Mouse (Mus musculus) heart, embryonic 11.5 days (tissue): ENCODE data around the gene Samm50. TPM values are rescaled to one million over a fixed set of nuclear protein-coding genes. Genes with fewer than 3 reads are reported as not detected.

Source experiments
- ATAC-seq: fragments of 200-750 bp; cut with Nextera tagmentation; replicated peaks from 2 replicates; pipeline ENCODE4 v1.8.0; 2017; ENCODE audit warnings: moderate library complexity; ENCODE audit not compliant: insufficient number of reproducible peaks, low FRiP score, low TSS enrichment
- H3K27ac ChIP-seq: fragments of 300-500 bp; sonication (generic); 2 replicates; pipeline ENCODE4 v1.5.1; 2014; ENCODE audit warnings: mild to moderate bottlenecking, low read depth, low read length
- H3K27me3 ChIP-seq: fragments of 300-500 bp; sonication (generic); 2 replicates; pipeline ENCODE4 v1.6.1; 2014; ENCODE audit warnings: mild to moderate bottlenecking, low read length, mixed read lengths; ENCODE audit not compliant: control insufficient read depth, insufficient read depth
- H3K36me3 ChIP-seq: fragments of 300-500 bp; sonication (generic); 2 replicates; pipeline ENCODE4 v1.6.1; 2014; ENCODE audit warnings: mild to moderate bottlenecking, low read length, moderate library complexity, mixed read lengths; ENCODE audit not compliant: control insufficient read depth, insufficient read depth
- H3K4me1 ChIP-seq: fragments of 300-500 bp; sonication (generic); 2 replicates; pipeline ENCODE4 v1.6.1; 2014; ENCODE audit warnings: low read length; ENCODE audit not compliant: control insufficient read depth, insufficient read depth
- H3K4me2 ChIP-seq: fragments of 300-500 bp; sonication (generic); 2 replicates; pipeline ENCODE4 v1.6.1; 2014; ENCODE audit warnings: mild to moderate bottlenecking, moderate library complexity
- H3K4me3 ChIP-seq: fragments of 300-500 bp; sonication (generic); 2 replicates; pipeline ENCODE4 v1.5.1; 2014; ENCODE audit warnings: low read depth, low read length
- H3K9ac ChIP-seq: fragments of 300-500 bp; sonication (generic); 2 replicates; pipeline ENCODE4 v1.6.1; 2014; ENCODE audit warnings: mild to moderate bottlenecking, low read depth, low read length, moderate library complexity
- H3K9me3 ChIP-seq: fragments of 300-500 bp; sonication (generic); replicated peaks from 2 replicates; pipeline ENCODE4 v1.6.1; 2016; ENCODE audit warnings: low read length; ENCODE audit not compliant: control insufficient read depth
- WGBS: fragments of 180-500 bp; shearing (Covaris S2); extraction: QIAGEN DNeasy Blood & Tissue Kit; methylation state at CpG from one replicate; pipeline ENCODE4 v1.1.7; 2014; ENCODE audit not compliant: insufficient replicate concordance; 5-methylcytosine and 5-hydroxymethylcytosine counted together
- polyA plus RNA-seq: library from polyadenylated mRNA; unstranded; fragments of >200 nt; fragmentation: Nextera tagmentation; extraction: Ambion mirVana; gene quantifications from 2 replicates; pipeline ENCODE4 v1.2.1, GENCODE M21; 2014

The Samm50 gene
- polyA plus RNA-seq, 1 experiment from 2014 or later = 75.9 TPM

GRCm38 (mm10) chr15:84235646-84236045, 43.6 kb downstream of the Samm50 start:
- Histone ChIP-seq H3K4me1 (peaks cover 29% of the 10 kb centered on the region), H3K27ac (peak overlapping the region; percentile 41; the same call in 1 of the 2 replicates), H3K27me3 (no peaks in the 10 kb centered on the region), H3K36me3 (no peaks in the 10 kb centered on the region), H3K4me2 (no peak overlapping the region; the same call in 1 of the 2 replicates), H3K9me3 (no peaks in the 10 kb centered on the region), H3K9ac (no peak overlapping the region), H3K4me3 (no peak overlapping the region)
- ATAC-seq = 0 out of 2 replicates have a peak, but pooled peaks have one; percentile 5
- whole genome bisulfite sequencing = 60% methylated on average over 7 of the region's 7 CpGs

- Histone ChIP-seq H3K4me3 (no peak overlapping the region), H3K4me1 (peaks cover 19% of the 10 kb centered on the region), H3K27me3 (no peaks in the 10 kb centered on the region), H3K9ac (no peak overlapping the region), H3K36me3 (no peaks in the 10 kb centered on the region), H3K4me2 (peak overlapping the region; percentile 39), H3K27ac (no peak overlapping the region), H3K9me3 (no peaks in the 10 kb centered on the region)
- WGBS = 44% methylated on average over 15 of the region's 15 CpGs
- ATAC-seq = no peak
Observed at GRCm38 (mm10) chr15:84238552-84238951, 46.5 kb downstream of the Samm50 start.

- H3K4me3 ChIP-seq = no peak overlapping the region
- no peak overlapping the region for H3K27ac ChIP-seq
- WGBS = 12% methylated on average over 16 of the region's 16 CpGs
- no peaks in the 10 kb centered on the region for H3K36me3 ChIP-seq
- no peak overlapping the region for H3K9ac ChIP-seq
- H3K27me3 ChIP-seq = no peaks in the 10 kb centered on the region
- peak overlapping the region; percentile 39 for H3K4me2 ChIP-seq
- H3K4me1 ChIP-seq = peaks cover 19% of the 10 kb centered on the region
- ATAC-seq = no peak
- no peaks in the 10 kb centered on the region for H3K9me3 ChIP-seq
Observed at GRCm38 (mm10) chr15:84238991-84239401, 47.0 kb downstream of the Samm50 start.

- Histone ChIP-seq H3K4me3 (no peak overlapping the region), H3K9ac (no peak overlapping the region), H3K27ac (no peak overlapping the region), H3K36me3 (no peaks in the 10 kb centered on the region), H3K9me3 (no peaks in the 10 kb centered on the region), H3K4me1 (peaks cover 16% of the 10 kb centered on the region), H3K27me3 (no peaks in the 10 kb centered on the region), H3K4me2 (no peak overlapping the region)
- no peak for ATAC-seq
- WGBS = 43% methylated on average over 7 of the region's 7 CpGs
Observed at GRCm38 (mm10) chr15:84241520-84241919, 49.5 kb downstream of the Samm50 start.

- no peaks in the 10 kb centered on the region for H3K27me3 ChIP-seq
- no peak overlapping the region for H3K4me2 ChIP-seq
- 0 out of 2 replicates have a peak, but pooled peaks cover 2% of the 10 kb centered on the region for H3K36me3 ChIP-seq
- no peak overlapping the region for H3K4me3 ChIP-seq
- peaks cover 8% of the 10 kb centered on the region for H3K4me1 ChIP-seq
- peaks cover 5% of the 10 kb centered on the region; the same call in 1 of the 2 replicates for H3K9me3 ChIP-seq
- peak overlapping the region; percentile 41; the same call in 1 of the 2 replicates for H3K27ac ChIP-seq
- 0 out of 2 replicates have a peak overlapping the region, but pooled peaks have one; percentile 1 for H3K9ac ChIP-seq
- no peak for ATAC-seq
- WGBS = 85% methylated on average over 7 of the region's 7 CpGs
Observed at GRCm38 (mm10) chr15:84245104-84245503, 53.1 kb downstream of the Samm50 start.

- H3K4me3 ChIP-seq = no peak overlapping the region
- ATAC-seq = no peak
- H3K4me1 ChIP-seq = peaks cover 10% of the 10 kb centered on the region
- peaks cover 5% of the 10 kb centered on the region; the same call in 1 of the 2 replicates for H3K9me3 ChIP-seq
- 91% methylated on average over 6 of the region's 6 CpGs for WGBS
- H3K9ac ChIP-seq = no peak overlapping the region
- no peaks in the 10 kb centered on the region for H3K27me3 ChIP-seq
- 0 out of 2 replicates have a peak, but pooled peaks cover 2% of the 10 kb centered on the region for H3K36me3 ChIP-seq
- H3K4me2 ChIP-seq = no peak overlapping the region
- no peak overlapping the region for H3K27ac ChIP-seq
Observed at GRCm38 (mm10) chr15:84246195-84246594, 54.2 kb downstream of the Samm50 start.

GRCm38 (mm10) chr15:84247309-84247708, 55.3 kb downstream of the Samm50 start:
- Histone ChIP-seq H3K27ac (no peak overlapping the region), H3K9ac (no peak overlapping the region), H3K4me1 (peaks cover 19% of the 10 kb centered on the region), H3K27me3 (no peaks in the 10 kb centered on the region), H3K4me2 (no peak overlapping the region), H3K4me3 (no peak overlapping the region), H3K9me3 (peaks cover 5% of the 10 kb centered on the region; the same call in 1 of the 2 replicates), H3K36me3 (0 out of 2 replicates have a peak, but pooled peaks cover 2% of the 10 kb centered on the region)
- 96% methylated on average over 3 of the region's 3 CpGs for WGBS
- no peak for ATAC-seq

GRCm38 (mm10) chr15:84251227-84251626, 59.2 kb downstream of the Samm50 start:
- ATAC-seq = 0 out of 2 replicates have a peak, but pooled peaks have one; percentile 44
- peaks cover 43% of the 10 kb centered on the region for H3K4me1 ChIP-seq

GRCm38 (mm10) chr15:84252645-84253044, 60.6 kb downstream of the Samm50 start:
- peaks cover 56% of the 10 kb centered on the region for H3K4me1 ChIP-seq
- no peaks in the 10 kb centered on the region for H3K9me3 ChIP-seq
- no peak overlapping the region for H3K4me2 ChIP-seq
- no peaks in the 10 kb centered on the region for H3K27me3 ChIP-seq
- WGBS = 88% methylated on average over 7 of the region's 7 CpGs
- H3K9ac ChIP-seq = no peak overlapping the region
- H3K27ac ChIP-seq = peak overlapping the region; percentile 96
- ATAC-seq = no peak
- no peaks in the 10 kb centered on the region for H3K36me3 ChIP-seq
- no peak overlapping the region for H3K4me3 ChIP-seq

More at GRCm38 (mm10) chr15:84251227-84251626, 59.2 kb downstream of the Samm50 start:
- WGBS = 40% methylated on average over 13 of the region's 13 CpGs
- H3K4me2 ChIP-seq = peak overlapping the region; percentile 16; the same call in 1 of the 2 replicates
- H3K4me3 ChIP-seq = no peak overlapping the region
- peak overlapping the region; percentile 96 for H3K27ac ChIP-seq
- peaks cover 5% of the 10 kb centered on the region; the same call in 1 of the 2 replicates for H3K9me3 ChIP-seq
- H3K27me3 ChIP-seq = no peaks in the 10 kb centered on the region
- peak overlapping the region; percentile 64; the same call in 1 of the 2 replicates for H3K9ac ChIP-seq
- H3K36me3 ChIP-seq = 0 out of 2 replicates have a peak, but pooled peaks cover 2% of the 10 kb centered on the region
